Mouse (Mus musculus) limb, embryonic 13.5 days (tissue): ENCODE data around the gene Mrps18a. TPM values are rescaled to one million over a fixed set of nuclear protein-coding genes. Genes with fewer than 3 reads are reported as not detected.

Source experiments
- ATAC-seq: fragments of 200-750 bp; cut with Nextera tagmentation; 2 replicates; pipeline ENCODE4 v1.8.0; 2017; ENCODE audit warnings: low read depth, moderate number of reproducible peaks, moderate TSS enrichment; ENCODE audit not compliant: low FRiP score
- H3K27ac ChIP-seq: fragments of 300-500 bp; sonication (generic); 2 replicates; pipeline ENCODE4 v1.5.1; 2015; ENCODE audit warnings: inconsistent platforms, mild to moderate bottlenecking, moderate library complexity
- H3K27me3 ChIP-seq: fragments of 300-500 bp; sonication (generic); 2 replicates; pipeline ENCODE4 v1.6.1; 2015; ENCODE audit warnings: mild to moderate bottlenecking, inconsistent platforms
- H3K36me3 ChIP-seq: fragments of 300-500 bp; sonication (generic); 2 replicates; pipeline ENCODE4 v1.6.1; 2015; ENCODE audit warnings: inconsistent platforms, mild to moderate bottlenecking, moderate library complexity
- H3K4me1 ChIP-seq: fragments of 300-500 bp; sonication (generic); 2 replicates; pipeline ENCODE4 v1.6.1; 2015; ENCODE audit warnings: inconsistent platforms
- H3K4me2 ChIP-seq: fragments of 300-500 bp; sonication (generic); replicated peaks from 2 replicates; pipeline ENCODE4 v1.6.1; 2015; ENCODE audit warnings: inconsistent platforms, mild to moderate bottlenecking, moderate library complexity
- H3K4me3 ChIP-seq: fragments of 300-500 bp; sonication (generic); 2 replicates; pipeline ENCODE4 v1.5.1; 2015; ENCODE audit warnings: moderate library complexity, mild to moderate bottlenecking, inconsistent platforms
- H3K9ac ChIP-seq: fragments of 300-500 bp; sonication (generic); 2 replicates; pipeline ENCODE4 v1.6.1; 2015; ENCODE audit warnings: mild to moderate bottlenecking, inconsistent platforms
- H3K9me3 ChIP-seq: fragments of 300-500 bp; sonication (generic); 2 replicates; pipeline ENCODE4 v1.6.1; 2016; ENCODE audit warnings: inconsistent platforms
- WGBS: fragments of 180-500 bp; shearing (Covaris S2); methylation state at CpG from one replicate; pipeline ENCODE4 v1.1.7; 2015; 5-methylcytosine and 5-hydroxymethylcytosine counted together
- polyA plus RNA-seq: library from polyadenylated mRNA; unstranded; fragments of >200 nt; fragmentation: Nextera tagmentation; extraction: Ambion mirVana; gene quantifications from 2 replicates; pipeline ENCODE4 v1.2.1, GENCODE M21; 2015

Mrps18a gene
- polyA plus RNA-seq: 141 and 143 TPM in 2 replicates

- peak within 1 kb of the TSS; percentile 88 for H3K4me2 ChIP-seq
- H3K36me3 ChIP-seq: peaks cover 8% of the 10 kb centered on the region; the same call in 1 of the 2 replicates
- peak within 1 kb of the TSS; percentile 86 for H3K9ac ChIP-seq
- H3K27me3 ChIP-seq: peaks cover 4% of the 10 kb centered on the region
- peak within 1 kb of the TSS; percentile 85 for H3K4me3 ChIP-seq
- WGBS: 5% methylated on average over 38 of the region's 38 CpGs
- ATAC-seq: peak; percentile 91
- H3K4me1 ChIP-seq: peaks cover 28% of the 10 kb centered on the region
- peak within 1 kb of the TSS; percentile 55 for H3K27ac ChIP-seq
- H3K9me3 ChIP-seq: no peaks in the 10 kb centered on the region
Measured at GRCm38 (mm10) chr17:46110402-46111289, at the start of gene Mrps18a. Gene Mrps18a, plus strand, starts transcription at chr17:46110986.

- ATAC-seq: peak; percentile 82
- Histone ChIP-seq H3K4me3 (no peak overlapping the region), H3K9ac (peak overlapping the region; percentile 31; the same call in 1 of the 2 replicates), H3K4me1 (peaks cover 30% of the 10 kb centered on the region), H3K27ac (peak overlapping the region; percentile 58), H3K9me3 (no peaks in the 10 kb centered on the region), H3K36me3 (no peaks in the 10 kb centered on the region), H3K4me2 (peak overlapping the region; percentile 41), H3K27me3 (no peaks in the 10 kb centered on the region)
- 18% methylated on average over 10 of the region's 10 CpGs for WGBS
Measured at GRCm38 (mm10) chr17:46063283-46063973, 47.4 kb upstream of the Mrps18a start.

GRCm38 (mm10) chr17:46063974-46064312 is 46.8 kb upstream of the Mrps18a start:
- H3K4me2 ChIP-seq: peak overlapping the region; percentile 41
- peak overlapping the region; percentile 58; the same call in 1 of the 2 replicates for H3K27ac ChIP-seq
- no peaks in the 10 kb centered on the region for H3K36me3 ChIP-seq
- H3K9me3 ChIP-seq: no peaks in the 10 kb centered on the region
- H3K27me3 ChIP-seq: no peaks in the 10 kb centered on the region
- no peak overlapping the region for H3K4me3 ChIP-seq
- peaks cover 30% of the 10 kb centered on the region for H3K4me1 ChIP-seq
- no peak overlapping the region for H3K9ac ChIP-seq
- 42% methylated on average over 6 of the region's 6 CpGs for WGBS
- ATAC-seq: no peak

- ATAC-seq: no peak
- Histone ChIP-seq H3K9me3 (no peaks in the 10 kb centered on the region), H3K27me3 (no peaks in the 10 kb centered on the region), H3K36me3 (no peaks in the 10 kb centered on the region), H3K27ac (no peak overlapping the region), H3K4me3 (no peak overlapping the region), H3K4me1 (peaks cover 37% of the 10 kb centered on the region), H3K9ac (no peak overlapping the region), H3K4me2 (no peak overlapping the region)
- 73% methylated on average over 9 of the region's 9 CpGs for WGBS
Measured at GRCm38 (mm10) chr17:46070046-46070445, 40.7 kb upstream of the Mrps18a start.

GRCm38 (mm10) chr17:46071531-46071930 is 39.3 kb upstream of the Mrps18a start:
- Histone ChIP-seq H3K27ac (no peak overlapping the region), H3K27me3 (no peaks in the 10 kb centered on the region)

GRCm38 (mm10) chr17:46073730-46074301 is 37.0 kb upstream of the Mrps18a start:
- H3K27ac ChIP-seq: peak overlapping the region; percentile 52
- 10% methylated on average over 23 of the region's 23 CpGs for WGBS

More at GRCm38 (mm10) chr17:46071531-46071930, 39.3 kb upstream of the Mrps18a start:
- Histone ChIP-seq H3K9ac (no peak overlapping the region), H3K36me3 (no peaks in the 10 kb centered on the region), H3K9me3 (no peaks in the 10 kb centered on the region), H3K4me3 (no peak overlapping the region), H3K4me2 (no peak overlapping the region), H3K4me1 (peaks cover 40% of the 10 kb centered on the region)
- WGBS: 79% methylated on average over 3 of the region's 3 CpGs
- ATAC-seq: no peak

GRCm38 (mm10) chr17:46074398-46075115 is 36.2 kb upstream of the Mrps18a start:
- Histone ChIP-seq H3K4me2 (peak overlapping the region; percentile 66), H3K27me3 (no peaks in the 10 kb centered on the region), H3K4me1 (peaks cover 39% of the 10 kb centered on the region), H3K4me3 (peak overlapping the region; percentile 35), H3K9ac (no peak overlapping the region), H3K27ac (peak overlapping the region; percentile 52; the same call in 1 of the 2 replicates), H3K9me3 (peaks cover 3% of the 10 kb centered on the region; the same call in 1 of the 2 replicates), H3K36me3 (no peaks in the 10 kb centered on the region)
- 34% methylated on average over 7 of the region's 7 CpGs for WGBS
- ATAC-seq: no peak

More at GRCm38 (mm10) chr17:46073730-46074301, 37.0 kb upstream of the Mrps18a start:
- Histone ChIP-seq H3K9ac (no peak overlapping the region; the same call in 1 of the 2 replicates), H3K36me3 (no peaks in the 10 kb centered on the region), H3K4me2 (peak overlapping the region; percentile 66), H3K27me3 (no peaks in the 10 kb centered on the region), H3K4me3 (peak overlapping the region; percentile 35), H3K9me3 (no peaks in the 10 kb centered on the region), H3K4me1 (peaks cover 40% of the 10 kb centered on the region)
- ATAC-seq: peak; percentile 88

GRCm38 (mm10) chr17:46075116-46075485 is 35.7 kb upstream of the Mrps18a start:
- Histone ChIP-seq H3K4me1 (peaks cover 33% of the 10 kb centered on the region), H3K27me3 (no peaks in the 10 kb centered on the region), H3K9me3 (peaks cover 3% of the 10 kb centered on the region; the same call in 1 of the 2 replicates), H3K4me2 (0 out of 2 replicates have a peak overlapping the region, but pooled peaks have one; percentile 66), H3K9ac (no peak overlapping the region), H3K4me3 (no peak overlapping the region), H3K27ac (no peak overlapping the region), H3K36me3 (no peaks in the 10 kb centered on the region)
- ATAC-seq: no peak
- WGBS: 51% methylated on average over 3 of the region's 3 CpGs

- H3K27me3 ChIP-seq: no peaks in the 10 kb centered on the region
- H3K4me3 ChIP-seq: no peak overlapping the region
- H3K9me3 ChIP-seq: peaks cover 3% of the 10 kb centered on the region; the same call in 1 of the 2 replicates
- peaks cover 37% of the 10 kb centered on the region for H3K4me1 ChIP-seq
- no peaks in the 10 kb centered on the region for H3K36me3 ChIP-seq
- H3K9ac ChIP-seq: no peak overlapping the region
- H3K4me2 ChIP-seq: no peak overlapping the region
- H3K27ac ChIP-seq: no peak overlapping the region
- no peak for ATAC-seq
- 67% methylated on average over 5 of the region's 5 CpGs for WGBS
Measured at GRCm38 (mm10) chr17:46075551-46076259, 35.1 kb upstream of the Mrps18a start.

- H3K4me1 ChIP-seq: peaks cover 41% of the 10 kb centered on the region
- no peak overlapping the region for H3K27ac ChIP-seq
- no peaks in the 10 kb centered on the region for H3K27me3 ChIP-seq
- no peak overlapping the region for H3K4me3 ChIP-seq
- no peak overlapping the region for H3K4me2 ChIP-seq
- no peaks in the 10 kb centered on the region for H3K36me3 ChIP-seq
- WGBS: 60% methylated on average over 1 of the region's 1 CpGs
- peaks cover 3% of the 10 kb centered on the region; the same call in 1 of the 2 replicates for H3K9me3 ChIP-seq
- no peak overlapping the region for H3K9ac ChIP-seq
- ATAC-seq: no peak
Measured at GRCm38 (mm10) chr17:46076260-46076551, 34.6 kb upstream of the Mrps18a start.

- H3K4me2 ChIP-seq: no peak overlapping the region
- no peak overlapping the region for H3K4me3 ChIP-seq
- ATAC-seq: no peak
- H3K9ac ChIP-seq: no peak overlapping the region
- peaks cover 40% of the 10 kb centered on the region for H3K4me1 ChIP-seq
- H3K27me3 ChIP-seq: no peaks in the 10 kb centered on the region
- no peak overlapping the region for H3K27ac ChIP-seq
- H3K9me3 ChIP-seq: peaks cover 3% of the 10 kb centered on the region; the same call in 1 of the 2 replicates
- no peaks in the 10 kb centered on the region for H3K36me3 ChIP-seq
- WGBS: 91% methylated on average over 12 of the region's 12 CpGs
Measured at GRCm38 (mm10) chr17:46077921-46078534, 32.8 kb upstream of the Mrps18a start.
